Mouse (Mus musculus) embryonic stem cell, embryonic (primary cell): ENCODE measurements around the gene Trim24.

Experiments used
- CTCF ChIA-PET, 4 experiments: fragments of 300-600 bp in 2 of 4; fragments of 350-600 bp in 2 of 4; sonication (Branson Sonifier 250); formaldehyde crosslinking; loops; one replicate each; lab custom pipeline; 2022; ENCODE audit warnings: inconsistent platforms in 2 of 4; lab: Charles Lee
- POLR2A ChIA-PET, 4 experiments: fragments of 300-600 bp in 2 of 4; fragments of 350-600 bp in 2 of 4; sonication (Branson Sonifier 250); formaldehyde crosslinking; loops; one replicate each; lab custom pipeline; 2022; ENCODE audit warnings: antibody characterized with exemption in 4 of 4, inconsistent platforms in 1 of 4; lab: Charles Lee

Gene Trim24

GRCm38 (mm10) chr6:37925104-37925503 is 54.5 kb downstream of the Trim24 start:
- ChIA-PET POLR2A (interaction anchor here in 2 of 4 experiments (0.8 to 1.3 kb wide), 3 partner anchors 12 to 33 kb away, joined by 3 to 4 read pairs (median 3); no protein-coding TSS in a partner anchor), CTCF (no interaction called here)

GRCm38 (mm10) chr6:37926751-37927150 is 56.1 kb downstream of the Trim24 start:
- POLR2A ChIA-PET: interaction anchor here in 3 of 4 experiments (0.6 to 1.7 kb wide), 6 partner anchors 9 to 34 kb away, joined by 3 to 4 read pairs (median 3); no protein-coding TSS in a partner anchor
- CTCF ChIA-PET: no interaction called here

GRCm38 (mm10) chr6:37936498-37936897 is 65.9 kb downstream of the Trim24 start:
- ChIA-PET POLR2A (interaction anchor here in 2 of 4 experiments (0.7 to 1.9 kb wide), 4 partner anchors 9 to 15 kb away, joined by 3 to 6 read pairs (median 3); no protein-coding TSS in a partner anchor), CTCF (no interaction called here)

- CTCF ChIA-PET: interaction anchor here in 1 of 4 experiments (0.7 kb wide), 1 partner anchor 301 kb away, joined by 3 read pairs; no protein-coding TSS in a partner anchor
- POLR2A ChIA-PET: interaction anchor here in 1 of 4 experiments (1.8 to 1.9 kb wide), 2 partner anchors 9 to 15 kb away, joined by 6 to 7 read pairs; no protein-coding TSS in a partner anchor
Observed at GRCm38 (mm10) chr6:37951306-37951705, 80.7 kb downstream of the Trim24 start.

- CTCF ChIA-PET: interaction anchor here in 1 of 4 experiments (1.8 kb wide), 1 partner anchor 92 kb away, joined by 3 read pairs; no protein-coding TSS in a partner anchor
Observed at GRCm38 (mm10) chr6:37967386-37967785, 96.8 kb downstream of the Trim24 start.

GRCm38 (mm10) chr6:38007459-38007858 is 136.8 kb downstream of the Trim24 start:
- ChIA-PET CTCF (interaction anchor here (0.6 to 2.6 kb wide), 48 partner anchors 10 to 1159 kb away, joined by 3 to 18 read pairs (median 4); no protein-coding TSS in a partner anchor), POLR2A (interaction anchor here in 3 of 4 experiments (0.6 to 1.2 kb wide), 5 partner anchors 42 to 1757 kb away, joined by 3 to 9 read pairs (median 4); no protein-coding TSS in a partner anchor)

More at GRCm38 (mm10) chr6:37967386-37967785, 96.8 kb downstream of the Trim24 start:
- POLR2A ChIA-PET: interaction anchor here in 2 of 4 experiments (0.6 to 1.0 kb wide), 2 partner anchors 33 to 98 kb away, joined by 3 read pairs; no protein-coding TSS in a partner anchor

GRCm38 (mm10) chr6:38012829-38013228 is 142.2 kb downstream of the Trim24 start:
- POLR2A ChIA-PET: no interaction called here
- CTCF ChIA-PET: no interaction called here
